Mouse (Mus musculus) brain, embryonic 14.5 days (tissue): ENCODE data around the gene Tpcn1.

Experiments used
- CTCF ChIP-seq: fragments of 200-500 bp; IDR thresholded peaks from 2 replicates; pipeline ENCODE4 v1.5.1; 2012; ENCODE audit warnings: inconsistent platforms, mild to moderate bottlenecking, moderate library complexity, borderline replicate concordance; ENCODE audit not compliant: insufficient read depth, insufficient read length; ENCODE audit errors: extremely low read depth
- POLR2A ChIP-seq: fragments of 200-500 bp; IDR thresholded peaks from 2 replicates; pipeline ENCODE4 v1.6.1; 2012; ENCODE audit warnings: mild to moderate bottlenecking, inconsistent platforms, borderline replicate concordance; ENCODE audit not compliant: poor library complexity, insufficient read depth, insufficient read length, severe bottlenecking; ENCODE audit errors: extremely low read depth

GRCm38 (mm10) chr5:120609246-120609775 lies 20.8 kb upstream of the Tpcn1 start:
- TF ChIP-seq CTCF, result no peak
- no peak for TF ChIP-seq POLR2A
